Mouse (Mus musculus) bone marrow, adult 2 months (tissue): ENCODE data around the gene Hrk.

Experiments
- CTCF ChIP-seq: fragments of 200-500 bp; IDR thresholded peaks from 2 replicates; pipeline ENCODE4 v1.5.1; 2011; ENCODE audit warnings: low read length, control low read depth; ENCODE audit not compliant: control insufficient read depth, insufficient read depth
- POLR2A ChIP-seq: fragments of 200-500 bp; IDR thresholded peaks from 2 replicates; pipeline ENCODE4 v1.6.1; 2011; ENCODE audit warnings: low read depth, mild to moderate bottlenecking, control low read depth, low read length, borderline replicate concordance; ENCODE audit not compliant: control insufficient read depth

DNA sequence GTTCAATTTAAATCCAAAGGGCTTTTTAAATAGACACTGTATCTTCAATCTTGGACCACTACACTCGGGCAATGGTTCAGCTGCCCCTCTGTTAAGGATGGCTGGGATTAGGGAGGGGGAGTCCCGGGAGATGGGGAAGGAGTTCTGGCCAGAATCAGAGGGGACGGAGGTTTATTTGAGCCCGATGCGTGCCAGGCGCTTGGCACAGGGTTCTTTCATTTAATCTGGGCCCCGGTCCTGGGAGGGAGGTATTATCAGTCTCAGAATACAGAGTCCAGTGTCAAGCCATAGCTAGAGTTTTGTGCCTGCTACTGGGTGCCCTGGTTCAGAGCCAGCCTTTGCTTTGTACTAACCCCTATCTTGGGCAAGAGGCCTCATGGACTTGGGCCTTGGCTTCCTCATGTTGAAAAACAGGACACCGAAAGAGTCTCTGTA is 3.1 kb downstream of the Hrk start:
- TF ChIP-seq CTCF (no peak), POLR2A (no peak)
